Comparison of ENCODE assay signal across 27 mouse cellular contexts in genomic region chr4:34637386-34637785, GRCm38 (mm10).
"Had no signal": no experiment of that assay in that cellular context is flagged by ENCODE, and none has a peak within 500 bp of the region (broad histone marks: within the 10 kb centered on the region; RNA-seq: fewer than 3 reads in every experiment).

No protein-coding gene starts in this region.

- H3K4me3 ChIP-seq: heart, embryonic 12.5 days; heart, embryonic 13.5 days; heart, embryonic 15.5 days; hindbrain, embryonic 10.5 days; hindbrain, embryonic 12.5 days; hindbrain, embryonic 13.5 days; hindbrain, embryonic 15.5 days; intestine, embryonic 15.5 days; kidney, embryonic 15.5 days; layer of hippocampus, adult 2 months; left cerebral cortex, adult 2 months had no signal

- H3K9me3 ChIP-seq: heart, embryonic 12.5 days; heart, embryonic 13.5 days; heart, embryonic 15.5 days; hindbrain, embryonic 10.5 days; hindbrain, embryonic 12.5 days; hindbrain, embryonic 13.5 days; hindbrain, embryonic 15.5 days; intestine, embryonic 15.5 days; kidney, embryonic 15.5 days had no signal

- DNase-seq: heart, postnatal 10 days; heart, postnatal 36 days; heart, postnatal 4 days; kidney, adult 11 months; kidney, adult 18-20 months; kidney, adult 2 months; kidney, adult 8-10 months; kidney, adult 9 months; kidney, postnatal 10 days; kidney, postnatal 14 days; kidney, postnatal 25 days; kidney, postnatal 36 days; kidney, postnatal 4 days had no signal

- H3K4me1 ChIP-seq: heart, embryonic 12.5 days; heart, embryonic 13.5 days; heart, embryonic 15.5 days; hindbrain, embryonic 10.5 days; hindbrain, embryonic 12.5 days; hindbrain, embryonic 13.5 days; hindbrain, embryonic 15.5 days; intestine, embryonic 15.5 days; kidney, embryonic 15.5 days had no signal

- H3K27me3 ChIP-seq: heart, embryonic 12.5 days; heart, embryonic 13.5 days; heart, embryonic 15.5 days; hindbrain, embryonic 12.5 days; hindbrain, embryonic 13.5 days; hindbrain, embryonic 15.5 days; intestine, embryonic 15.5 days; kidney, embryonic 15.5 days had no signal

- H3K27ac ChIP-seq: heart, embryonic 13.5 days; heart, embryonic 15.5 days; hindbrain, embryonic 10.5 days; hindbrain, embryonic 12.5 days; hindbrain, embryonic 13.5 days; hindbrain, embryonic 14.5 days; hindbrain, embryonic 15.5 days; hindbrain, postnatal 0 days; intestine, embryonic 15.5 days; kidney, embryonic 15.5 days; kidney, postnatal 0 days; layer of hippocampus, adult 2 months; left cerebral cortex, adult 2 months had no signal
